Mouse (Mus musculus): ENCODE data around the gene Fbln1. TPM values are rescaled to one million over a fixed set of nuclear protein-coding genes. Genes with fewer than 3 reads are reported as not detected.
A peak's percentile ranks its signal among the peaks of the same experiment; 100 is the strongest.

Fbln1 gene
- total RNA-seq (2014; rRNA removed) (0.83 and 1.2 TPM in 2 replicates), polyA plus RNA-seq (2012; rRNA removed) (1.4 and 1.6 TPM in 2 replicates)

DNA sequence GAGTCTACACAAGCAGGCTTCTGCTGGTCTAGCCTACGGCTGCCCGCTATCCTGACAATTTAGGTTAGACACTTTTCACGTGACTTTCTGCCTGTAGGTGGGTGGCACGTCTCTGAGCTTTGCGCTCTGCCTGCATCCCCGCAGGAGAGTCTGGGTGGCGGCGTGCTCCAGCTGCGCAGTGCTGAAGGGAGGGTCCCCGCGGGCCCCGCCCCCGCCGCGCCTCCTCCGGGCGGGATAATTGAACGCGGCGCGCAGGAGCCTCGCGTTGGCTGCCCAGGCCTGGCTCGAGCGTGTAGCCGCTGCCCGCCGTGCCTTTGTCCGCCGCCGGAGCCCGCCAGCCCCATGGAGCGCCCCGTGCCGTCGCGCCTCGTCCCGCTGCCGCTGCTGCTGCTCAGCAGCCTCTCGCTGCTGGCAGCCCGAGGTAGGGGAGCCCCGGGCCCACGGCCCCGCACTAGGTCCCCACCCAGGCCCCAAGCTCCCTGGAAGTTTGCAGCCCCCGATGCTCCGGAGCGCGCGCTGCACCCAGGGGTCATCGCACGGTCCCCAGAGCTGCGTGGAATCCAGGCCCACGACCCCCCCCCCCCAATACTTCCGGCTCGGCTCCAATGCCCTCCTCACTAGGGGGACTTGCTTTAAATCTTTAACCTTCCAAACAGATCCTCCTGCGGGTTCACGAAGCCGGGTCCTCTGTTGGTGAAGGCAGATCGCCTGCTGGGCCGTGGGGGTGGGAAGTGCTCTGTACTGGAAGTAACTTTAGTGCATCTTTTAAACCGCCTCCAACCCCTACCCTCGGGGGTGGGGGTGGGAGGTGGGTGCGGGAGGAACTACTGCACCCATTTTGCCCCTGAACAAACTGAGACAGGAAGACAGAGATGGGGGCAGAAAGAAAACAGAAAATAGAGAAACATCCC is at the start of gene Fbln1:
Gene Fbln1, plus strand, starts transcription at position 158 of the 911 bp plus-strand sequence.
- no peak within 1 kb of the TSS for H3K27ac ChIP-seq (replicated peaks; ENCODE audit: insufficient read depth, low read depth, low read length)
- H3K27me3 ChIP-seq (ENCODE audit: control insufficient read depth, insufficient read depth, low read length), result peaks cover 9% of the 10 kb centered on the region
- DNase-seq (ENCODE audit: extremely low read depth, low read depth, low spot score), result no peak
- TF ChIP-seq POLR2A (IDR thresholded peaks at IDR 0.05; ENCODE audit: extremely low read depth, insufficient read depth, low read length) (no peak), CTCF (IDR thresholded peaks at IDR 0.05; ENCODE audit: low read depth, low read length) (no peak)
- H3K4me1 ChIP-seq (ENCODE audit: control insufficient read depth, insufficient read depth, low read length), result no peaks in the 10 kb centered on the region
- WGBS, result 4% methylated on average over 61 of the region's 64 CpGs
- peak within 1 kb of the TSS; percentile 31; the same call in 1 of the 2 replicates for H3K4me3 ChIP-seq (ENCODE audit: insufficient read depth, low read depth, low read length)
- no peaks in the 10 kb centered on the region for H3K79me2 ChIP-seq (ENCODE audit: control insufficient read depth, insufficient read depth, low read length)
- no peaks in the 10 kb centered on the region for H3K36me3 ChIP-seq (ENCODE audit: control insufficient read depth, insufficient read depth, low read length)
- peak within 1 kb of the TSS; percentile 28; the same call in 1 of the 2 replicates for H3K9ac ChIP-seq (ENCODE audit: low read depth, low read length)

DNA sequence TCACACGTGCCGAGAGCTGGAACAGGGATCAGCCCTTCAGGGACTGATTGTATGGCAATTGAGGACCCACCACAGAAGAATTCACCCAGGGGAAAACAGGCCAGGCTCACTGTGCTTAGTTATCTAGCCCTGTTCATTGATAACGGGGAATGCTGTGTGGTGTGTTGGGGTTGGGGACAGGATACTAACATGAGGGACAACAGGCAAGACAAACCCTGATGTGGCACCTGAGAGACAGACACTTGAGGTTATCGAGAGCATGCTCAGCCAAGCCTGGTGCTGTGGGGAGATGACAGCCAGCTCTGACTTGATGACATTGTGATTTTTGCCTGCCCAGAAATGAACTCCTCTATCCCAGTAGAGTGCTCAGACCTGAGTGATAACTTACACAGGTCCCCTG is 49.6 kb upstream of the Fbln1 start:
- H3K4me3 ChIP-seq (ENCODE audit: insufficient read depth, low read depth, low read length), result no peak overlapping the region
- H3K27ac ChIP-seq (replicated peaks; ENCODE audit: insufficient read depth, low read depth, low read length), result no peak overlapping the region
- DNase-seq (ENCODE audit: extremely low read depth, low read depth, low spot score), result no peak
- no peaks in the 10 kb centered on the region for H3K36me3 ChIP-seq (ENCODE audit: control insufficient read depth, insufficient read depth, low read length)
- no peak overlapping the region for H3K9ac ChIP-seq (ENCODE audit: low read depth, low read length)
- H3K79me2 ChIP-seq (ENCODE audit: control insufficient read depth, insufficient read depth, low read length), result no peaks in the 10 kb centered on the region
- no peak for TF ChIP-seq CTCF (IDR thresholded peaks at IDR 0.05; ENCODE audit: low read depth, low read length)
- no peak for TF ChIP-seq POLR2A (IDR thresholded peaks at IDR 0.05; ENCODE audit: extremely low read depth, insufficient read depth, low read length)
- H3K27me3 ChIP-seq (ENCODE audit: control insufficient read depth, insufficient read depth, low read length), result no peaks in the 10 kb centered on the region
- 0 out of 2 replicates have a peak, but pooled peaks cover 1% of the 10 kb centered on the region for H3K4me1 ChIP-seq (ENCODE audit: control insufficient read depth, insufficient read depth, low read length)
- WGBS, result 76% methylated on average over 4 of the region's 4 CpGs

DNA sequence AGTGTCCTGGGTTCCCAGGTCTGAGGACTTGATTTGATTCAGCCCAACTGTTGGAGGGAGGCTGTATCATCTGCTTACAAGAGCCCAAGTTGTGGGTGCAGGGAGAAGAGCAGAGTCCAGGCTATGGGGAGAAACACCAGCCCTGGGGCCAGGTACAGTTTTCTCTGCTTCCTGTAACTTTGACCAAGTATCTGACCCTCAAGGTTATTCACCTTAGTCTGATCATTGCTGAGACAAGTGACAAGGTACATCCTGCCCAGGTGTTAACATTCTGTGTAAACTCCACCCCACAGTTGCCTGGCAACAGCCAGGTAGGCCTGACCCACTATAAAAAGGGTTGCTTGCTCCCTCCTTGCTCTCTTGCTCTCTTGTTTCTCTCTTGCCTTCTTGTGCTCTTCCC is 44.3 kb upstream of the Fbln1 start:
- no peak overlapping the region for H3K27ac ChIP-seq (replicated peaks; ENCODE audit: insufficient read depth, low read depth, low read length)
- no peak overlapping the region for H3K4me3 ChIP-seq (ENCODE audit: insufficient read depth, low read depth, low read length)
- TF ChIP-seq POLR2A (IDR thresholded peaks at IDR 0.05; ENCODE audit: extremely low read depth, insufficient read depth, low read length) (no peak), CTCF (IDR thresholded peaks at IDR 0.05; ENCODE audit: low read depth, low read length) (no peak)
- H3K27me3 ChIP-seq (ENCODE audit: control insufficient read depth, insufficient read depth, low read length), result no peaks in the 10 kb centered on the region
- no peaks in the 10 kb centered on the region for H3K79me2 ChIP-seq (ENCODE audit: control insufficient read depth, insufficient read depth, low read length)
- no peaks in the 10 kb centered on the region for H3K4me1 ChIP-seq (ENCODE audit: control insufficient read depth, insufficient read depth, low read length)
- DNase-seq (ENCODE audit: extremely low read depth, low read depth, low spot score), result no peak
- H3K36me3 ChIP-seq (ENCODE audit: control insufficient read depth, insufficient read depth, low read length), result no peaks in the 10 kb centered on the region
- no peak overlapping the region for H3K9ac ChIP-seq (ENCODE audit: low read depth, low read length)

DNA sequence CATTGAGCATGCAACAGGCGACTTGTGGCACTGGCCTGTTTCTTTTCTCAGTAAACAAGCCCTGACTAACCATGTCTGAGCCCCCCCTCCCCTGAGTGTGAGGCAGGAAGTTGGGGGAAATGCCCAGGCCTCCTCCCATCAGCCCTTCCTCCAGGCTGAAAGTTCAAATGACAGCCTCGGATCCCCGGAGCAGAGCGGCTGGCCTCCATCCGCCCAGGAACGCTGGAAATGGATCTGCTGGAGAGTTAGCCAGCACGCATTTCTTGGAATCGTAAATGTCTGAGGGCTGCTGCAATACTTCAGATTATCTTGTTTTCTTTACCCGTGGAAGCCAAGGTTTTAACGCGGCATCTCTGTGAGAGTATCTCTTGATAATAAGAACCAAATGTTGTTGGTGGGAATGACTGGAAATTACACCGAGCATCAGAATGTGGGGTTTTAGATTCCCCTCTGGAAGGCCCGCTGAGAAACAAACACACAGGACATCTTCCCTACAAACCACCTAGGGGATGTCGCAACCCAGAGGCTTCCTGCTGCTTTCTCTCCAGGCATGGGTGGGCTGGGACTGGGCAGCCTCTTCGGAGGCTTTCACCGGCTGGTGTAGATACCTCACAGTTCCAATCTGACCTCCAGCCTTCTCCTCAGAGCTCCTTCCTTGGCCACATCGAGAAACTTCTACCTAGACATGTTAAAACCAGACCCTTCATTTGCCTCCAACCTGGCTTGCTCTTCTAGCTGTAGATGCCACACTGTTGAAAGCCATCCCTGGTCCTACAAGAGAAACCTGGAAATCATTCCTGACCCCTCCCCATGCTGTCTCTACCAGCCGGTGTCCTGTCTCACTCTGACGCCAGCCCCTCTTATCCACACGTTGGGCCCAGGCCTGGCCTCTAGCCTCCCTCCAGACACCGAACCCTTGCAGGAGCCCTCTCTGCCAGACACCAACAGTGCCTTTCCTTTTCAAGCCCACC is 42.8 kb upstream of the Fbln1 start:
- Histone ChIP-seq H3K4me3 (ENCODE audit: insufficient read depth, low read depth, low read length) (no peak overlapping the region), H3K27ac (replicated peaks; ENCODE audit: insufficient read depth, low read depth, low read length) (no peak overlapping the region), H3K79me2 (ENCODE audit: control insufficient read depth, insufficient read depth, low read length) (no peaks in the 10 kb centered on the region), H3K9ac (ENCODE audit: low read depth, low read length) (no peak overlapping the region), H3K27me3 (ENCODE audit: control insufficient read depth, insufficient read depth, low read length) (no peaks in the 10 kb centered on the region), H3K36me3 (ENCODE audit: control insufficient read depth, insufficient read depth, low read length) (no peaks in the 10 kb centered on the region), H3K4me1 (ENCODE audit: control insufficient read depth, insufficient read depth, low read length) (no peaks in the 10 kb centered on the region)
- WGBS, result 62% methylated on average over 21 of the region's 21 CpGs
- TF ChIP-seq CTCF (IDR thresholded peaks at IDR 0.05; ENCODE audit: low read depth, low read length) (no peak), POLR2A (IDR thresholded peaks at IDR 0.05; ENCODE audit: extremely low read depth, insufficient read depth, low read length) (no peak)
- DNase-seq (ENCODE audit: extremely low read depth, low read depth, low spot score), result no peak

DNA sequence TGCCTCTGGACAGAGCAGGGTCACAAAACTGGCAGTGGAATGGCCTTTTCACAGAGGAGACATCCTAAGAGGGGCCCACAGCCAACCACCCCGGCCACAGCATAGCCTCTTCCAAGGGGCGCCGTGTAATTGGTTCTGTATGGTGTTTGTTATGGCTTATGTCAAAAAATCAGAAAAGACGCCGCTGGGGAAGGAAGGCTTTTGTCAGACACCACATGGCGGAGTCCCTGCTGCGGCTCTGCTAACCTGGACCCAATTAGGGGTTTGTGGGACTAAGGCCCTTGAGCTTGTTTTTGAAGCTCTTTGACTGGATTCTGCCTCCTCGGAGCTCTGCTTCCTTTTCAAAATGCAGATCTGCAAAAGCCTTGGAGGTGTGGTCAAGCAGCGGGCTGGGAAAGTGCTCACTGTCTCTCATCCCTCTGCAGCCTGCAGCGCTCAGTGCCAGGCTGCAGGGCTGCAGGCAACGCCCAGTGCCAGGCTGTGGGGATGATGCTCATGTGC is 39.3 kb upstream of the Fbln1 start:
- H3K36me3 ChIP-seq (ENCODE audit: control insufficient read depth, insufficient read depth, low read length), result no peaks in the 10 kb centered on the region
- 79% methylated on average over 11 of the region's 11 CpGs for WGBS
- H3K27ac ChIP-seq (replicated peaks; ENCODE audit: insufficient read depth, low read depth, low read length), result no peak overlapping the region
- no peaks in the 10 kb centered on the region for H3K79me2 ChIP-seq (ENCODE audit: control insufficient read depth, insufficient read depth, low read length)
- no peak for DNase-seq (ENCODE audit: extremely low read depth, low read depth, low spot score)
- H3K4me1 ChIP-seq (ENCODE audit: control insufficient read depth, insufficient read depth, low read length), result no peaks in the 10 kb centered on the region
- TF ChIP-seq POLR2A (IDR thresholded peaks at IDR 0.05; ENCODE audit: extremely low read depth, insufficient read depth, low read length) (no peak), CTCF (IDR thresholded peaks at IDR 0.05; ENCODE audit: low read depth, low read length) (no peak)
- H3K9ac ChIP-seq (ENCODE audit: low read depth, low read length), result no peak overlapping the region
- H3K4me3 ChIP-seq (ENCODE audit: insufficient read depth, low read depth, low read length), result no peak overlapping the region
- H3K27me3 ChIP-seq (ENCODE audit: control insufficient read depth, insufficient read depth, low read length), result no peaks in the 10 kb centered on the region
